In genomic region chr3:109119973-109120372, GRCm38 (mm10) we compare ENCODE assay signal across 28 mouse cellular contexts. TPM values are rescaled to one million over a fixed set of nuclear protein-coding genes. Genes with fewer than 3 reads are reported as not detected.
"Had no signal": no experiment of that assay in that cellular context is flagged by ENCODE, and none has a peak within 500 bp of the region (broad histone marks: within the 10 kb centered on the region; RNA-seq: fewer than 3 reads in every experiment).

No protein-coding gene starts in this region.

- H3K27ac ChIP-seq: limb, embryonic 12.5 days; limb, embryonic 15.5 days; liver, embryonic 14.5 days; macrophage; midbrain, embryonic 12.5 days; midbrain, embryonic 15.5 days; neural tube, embryonic 12.5 days; neural tube, embryonic 15.5 days; stomach, postnatal 0 days had no signal

- ATAC-seq: liver, postnatal 0 days; lung, postnatal 0 days; midbrain, embryonic 15.5 days had no signal

- H3K9me3 ChIP-seq: limb, embryonic 12.5 days; limb, embryonic 15.5 days; midbrain, embryonic 12.5 days; midbrain, embryonic 15.5 days; neural tube, embryonic 12.5 days; neural tube, embryonic 15.5 days had no signal

- H3K36me3 ChIP-seq: limb, embryonic 12.5 days; limb, embryonic 15.5 days; midbrain, embryonic 12.5 days; midbrain, embryonic 15.5 days; neural tube, embryonic 12.5 days; neural tube, embryonic 15.5 days had no signal

- H3K4me3 ChIP-seq: limb, embryonic 12.5 days; limb, embryonic 15.5 days; midbrain, embryonic 12.5 days; midbrain, embryonic 15.5 days; neural tube, embryonic 12.5 days; neural tube, embryonic 15.5 days had no signal

- H3K27me3 ChIP-seq: limb, embryonic 12.5 days; limb, embryonic 15.5 days; midbrain, embryonic 12.5 days; midbrain, embryonic 15.5 days; neural tube, embryonic 12.5 days; neural tube, embryonic 15.5 days had no signal

- DNase-seq: kidney, postnatal 10 days; kidney, postnatal 36 days; left cerebral cortex, postnatal 4 days; liver, postnatal 0 days; lung, embryonic 14.5 days; right cerebral cortex, adult 18-20 months; right cerebral cortex, postnatal 14 days; right cerebral cortex, postnatal 4 days; thymus, adult 2 months; thymus, postnatal 14 days; thymus, postnatal 4 days had no signal

- H3K4me2 ChIP-seq: limb, embryonic 12.5 days; limb, embryonic 15.5 days; liver, embryonic 11.5 days; lung, embryonic 14.5 days; midbrain, embryonic 12.5 days; midbrain, embryonic 15.5 days; neural tube, embryonic 12.5 days; neural tube, embryonic 15.5 days had no signal

- H3K9ac ChIP-seq: limb, embryonic 12.5 days; limb, embryonic 15.5 days; liver, embryonic 14.5 days; liver, postnatal 0 days; lung, embryonic 14.5 days; midbrain, embryonic 12.5 days; midbrain, embryonic 15.5 days; neural tube, embryonic 12.5 days; neural tube, embryonic 15.5 days had no signal

RNA-seq across cellular contexts. Expression of gene Slc25a54, which starts 39.7 kb away (rescaled TPM):
- total RNA-seq: layer of hippocampus, postnatal 10 days; left cerebral cortex, adult 8-10 months; left cerebral cortex, postnatal 14 days; left cerebral cortex, postnatal 4 days; megakaryocyte, adult 5-6 weeks had no signal
- polyA plus RNA-seq: kidney, embryonic 14.5 days; limb, embryonic 12.5 days; limb, embryonic 15.5 days; liver, embryonic 11.5 days; liver, embryonic 14.5 days; liver, postnatal 0 days; lung, embryonic 14.5 days; lung, postnatal 0 days; macrophage; midbrain, embryonic 12.5 days; midbrain, embryonic 15.5 days; neural tube, embryonic 12.5 days; neural tube, embryonic 15.5 days; stomach, embryonic 14.5 days; stomach, postnatal 0 days; thymus, adult 2 months had no signal
